Mouse (Mus musculus): ENCODE results near the gene Eif3i.

- no peak for TF ChIP-seq CTCF (conservative IDR thresholded peaks at IDR 0.05; ENCODE audit: low read length)
- no peak for TF ChIP-seq NANOG (IDR thresholded peaks at IDR 0.05; ENCODE audit: borderline replicate concordance, low read length)
Observed at GRCm38 (mm10) chr4:129565139-129565538, 35.3 kb downstream of the Eif3i start.
